Mouse (Mus musculus): Measurements from ENCODE around the gene Neurog2. TPM values are rescaled to one million over a fixed set of nuclear protein-coding genes. Genes with fewer than 3 reads are reported as not detected.

The Neurog2 gene
- total RNA-seq (2021), result under 1 TPM; 0.35 to 0.53 TPM
- long read RNA-seq, experiment 1, partial matches to known transcripts, result 0 of 1 reads
- long read RNA-seq, experiment 1, other reads (novel, unspliced or antisense), result 0 of 1 reads
- long read RNA-seq, experiment 2, result 0 reads

GRCm38 (mm10) chr3:127633080-127634032, at the start of gene Neurog2:
Gene Neurog2, plus strand, starts transcription at chr3:127633135.
- DNase-seq (ENCODE audit: low spot score in 2 of 2), result peak in 1 of 2 experiments; percentile 20

GRCm38 (mm10) chr3:127597136-127597535, 35.8 kb upstream of the Neurog2 start:
- DNase-seq (ENCODE audit: low spot score in 2 of 2), result no peak
- intact Hi-C loops (cut with DNase I), result no loop called here

More at GRCm38 (mm10) chr3:127633080-127634032, at the start of gene Neurog2:
- intact Hi-C loops (cut with DNase I), result loop anchor here (5.0 to 10.0 kb wide), 3 partner anchors 74 to 1564 kb away; partner anchors contain the start of gene Pitx2

- intact Hi-C loops (cut with DNase I), result no loop called here
- DNase-seq (ENCODE audit: low spot score in 2 of 2), result no peak
Measured at GRCm38 (mm10) chr3:127608109-127608508, 24.8 kb upstream of the Neurog2 start.

- intact Hi-C loops (cut with DNase I), result loop anchor here (2.0 to 10.0 kb wide), 2 partner anchors 134 to 210 kb away; partner anchors contain the start of gene Ap1ar
- peak in 1 of 2 experiments; percentile 63 for DNase-seq (ENCODE audit: low spot score in 2 of 2)
Measured at GRCm38 (mm10) chr3:127625296-127625695, 7.6 kb upstream of the Neurog2 start.

GRCm38 (mm10) chr3:127625701-127626399, 7.1 kb upstream of the Neurog2 start:
- intact Hi-C loops (cut with DNase I), result loop anchor here (2.0 to 10.0 kb wide), 2 partner anchors 133 to 209 kb away; partner anchors contain the start of gene Ap1ar
- DNase-seq (ENCODE audit: low spot score in 2 of 2), result no peak

- intact Hi-C loops (cut with DNase I), result loop anchor here (10.0 kb wide), 1 partner anchor 208 kb away; the partner anchor contains the start of gene Ap1ar
- no peak for DNase-seq (ENCODE audit: low spot score in 2 of 2)
Measured at GRCm38 (mm10) chr3:127626524-127626923, 6.4 kb upstream of the Neurog2 start.

- intact Hi-C loops (cut with DNase I), result loop anchor here (10.0 kb wide), 1 partner anchor 207 kb away; the partner anchor contains the start of gene Ap1ar
- DNase-seq (ENCODE audit: low spot score in 2 of 2), result no peak
Measured at GRCm38 (mm10) chr3:127627151-127627955, 5.6 kb upstream of the Neurog2 start.

- intact Hi-C loops (cut with DNase I), result loop anchor here (10.0 kb wide), 1 partner anchor 207 kb away; the partner anchor contains the start of gene Ap1ar
- DNase-seq (ENCODE audit: low spot score in 2 of 2), result no peak
Measured at GRCm38 (mm10) chr3:127627956-127628310, 5.0 kb upstream of the Neurog2 start.

GRCm38 (mm10) chr3:127628311-127629184, 4.4 kb upstream of the Neurog2 start:
- intact Hi-C loops (cut with DNase I), result loop anchor here (10.0 kb wide), 1 partner anchor 206 kb away; the partner anchor contains the start of gene Ap1ar
- no peak for DNase-seq (ENCODE audit: low spot score in 2 of 2)

- intact Hi-C loops (cut with DNase I), result loop anchor here (5.0 to 10.0 kb wide), 3 partner anchors 77 to 1567 kb away; partner anchors contain the start of gene Pitx2
- DNase-seq (ENCODE audit: low spot score in 2 of 2), result no peak
Measured at GRCm38 (mm10) chr3:127630190-127630589, 2.7 kb upstream of the Neurog2 start.

- intact Hi-C loops (cut with DNase I), result loop anchor here (5.0 to 10.0 kb wide), 3 partner anchors 76 to 1566 kb away; partner anchors contain the start of gene Pitx2
- DNase-seq (ENCODE audit: low spot score in 2 of 2), result no peak
Measured at GRCm38 (mm10) chr3:127630735-127631372, 2.1 kb upstream of the Neurog2 start.

GRCm38 (mm10) chr3:127631582-127631981, 1.4 kb upstream of the Neurog2 start:
- intact Hi-C loops (cut with DNase I), result loop anchor here (5.0 to 10.0 kb wide), 3 partner anchors 76 to 1566 kb away; partner anchors contain the start of gene Pitx2

GRCm38 (mm10) chr3:127632531-127632930, 404 bp upstream of the Neurog2 start:
- intact Hi-C loops (cut with DNase I), result loop anchor here (5.0 to 10.0 kb wide), 3 partner anchors 75 to 1565 kb away; partner anchors contain the start of gene Pitx2
- peak in 1 of 2 experiments; percentile 16 for DNase-seq (ENCODE audit: low spot score in 2 of 2)

More at GRCm38 (mm10) chr3:127631582-127631981, 1.4 kb upstream of the Neurog2 start:
- DNase-seq (ENCODE audit: low spot score in 2 of 2), result no peak

GRCm38 (mm10) chr3:127634101-127634983, 1.4 kb downstream of the Neurog2 start:
- intact Hi-C loops (cut with DNase I), result loop anchor here (5.0 to 10.0 kb wide), 3 partner anchors 73 to 1563 kb away; partner anchors contain the start of gene Pitx2
- peak; percentile 70 to 81 for DNase-seq (ENCODE audit: low spot score in 2 of 2)

- intact Hi-C loops (cut with DNase I), result loop anchor here (5.0 to 10.0 kb wide), 3 partner anchors 72 to 1562 kb away; partner anchors contain the start of gene Pitx2
- no peak for DNase-seq (ENCODE audit: low spot score in 2 of 2)
Measured at GRCm38 (mm10) chr3:127634984-127635349, 2.0 kb downstream of the Neurog2 start.
